Mouse (Mus musculus) embryonic stem cell, embryonic (primary cell): Measurements from ENCODE around the gene Wdr83.

ENCODE experiments used
- CTCF ChIA-PET, 4 experiments: fragments of 300-600 bp in 2 of 4; fragments of 350-600 bp in 2 of 4; sonication (Branson Sonifier 250); formaldehyde crosslinking; loops; one replicate each; lab custom pipeline; 2022; ENCODE audit warnings: inconsistent platforms in 2 of 4; lab: Charles Lee
- POLR2A ChIA-PET, 4 experiments: fragments of 300-600 bp in 2 of 4; fragments of 350-600 bp in 2 of 4; sonication (Branson Sonifier 250); formaldehyde crosslinking; loops; one replicate each; lab custom pipeline; 2022; ENCODE audit warnings: antibody characterized with exemption in 4 of 4, inconsistent platforms in 1 of 4; lab: Charles Lee

The Wdr83 gene

GRCm38 (mm10) chr8:85067982-85068381 lies 13.1 kb downstream of the Wdr83 start, which contains the start of gene Gm5741:
Gene Gm5741, minus strand, starts transcription at chr8:85067982.
- CTCF ChIA-PET, result no interaction called here
- POLR2A ChIA-PET, result interaction anchor here in 3 of 4 experiments (0.5 to 13.9 kb wide), 8 partner anchors 8 to 107 kb away, joined by 3 to 338 read pairs (median 4); partner anchors contain the start of genes Tnpo2 (in 2 of the 3), Fbxw9 (in 1 of the 3), Man2b1 (in 1 of the 3) and Trir (in 1 of the 3)

DNA sequence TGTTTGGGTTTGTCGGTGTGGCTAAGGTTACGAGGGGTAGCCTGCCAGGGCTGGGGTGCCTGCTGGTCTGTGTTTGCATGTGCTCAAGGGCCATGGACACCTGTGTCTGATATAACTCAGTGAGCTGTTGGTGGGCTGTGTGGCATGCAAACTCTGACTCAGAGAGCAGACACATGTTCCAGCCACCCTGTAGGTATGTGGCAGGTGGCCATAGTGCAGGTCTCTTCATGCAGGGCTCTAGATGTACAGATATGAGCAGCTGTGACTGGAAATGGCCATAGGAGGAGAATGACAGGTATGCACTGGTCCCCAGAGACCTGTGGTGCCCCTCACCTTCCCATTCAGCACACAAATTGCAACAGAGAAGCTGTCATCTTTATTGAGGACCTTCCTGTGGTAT lies 14.0 kb downstream of the Wdr83 start:
- ChIA-PET POLR2A (interaction anchor here in 2 of 4 experiments (1.0 to 13.9 kb wide), 7 partner anchors 10 to 106 kb away, joined by 3 to 338 read pairs (median 4); partner anchors contain the start of genes Tnpo2 (in 2 of the 2), Man2b1 (in 1 of the 2), Trir (in 1 of the 2) and Wdr83 (in 1 of the 2)), CTCF (no interaction called here)

DNA sequence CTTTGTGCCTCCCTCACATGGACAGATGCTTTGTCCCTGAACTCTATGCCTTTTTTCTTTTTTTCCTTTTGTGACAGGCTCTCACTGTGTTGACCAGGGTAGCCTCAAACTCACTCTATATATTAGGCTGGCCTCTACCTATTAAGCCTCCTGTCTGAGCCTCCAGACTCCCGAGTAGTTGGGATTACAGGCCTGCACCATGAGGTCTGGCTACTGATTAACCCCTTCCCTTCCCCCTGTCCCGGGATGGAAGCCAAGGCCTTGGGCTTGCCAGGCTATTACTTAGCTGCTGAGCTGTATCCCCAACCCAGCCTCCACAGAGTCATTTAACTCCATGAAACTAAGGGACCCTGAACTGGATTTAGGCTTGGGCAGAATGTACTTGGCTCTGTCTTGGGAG lies 15.9 kb downstream of the Wdr83 start:
- CTCF ChIA-PET, result no interaction called here
- POLR2A ChIA-PET, result interaction anchor here in 3 of 4 experiments (0.8 to 13.9 kb wide), 10 partner anchors 8 to 86 kb away, joined by 3 to 338 read pairs (median 6); partner anchors contain the start of genes Tnpo2 (in 2 of the 3), Dhps (in 1 of the 3), Man2b1 (in 1 of the 3) and Wdr83 (in 1 of the 3)

DNA sequence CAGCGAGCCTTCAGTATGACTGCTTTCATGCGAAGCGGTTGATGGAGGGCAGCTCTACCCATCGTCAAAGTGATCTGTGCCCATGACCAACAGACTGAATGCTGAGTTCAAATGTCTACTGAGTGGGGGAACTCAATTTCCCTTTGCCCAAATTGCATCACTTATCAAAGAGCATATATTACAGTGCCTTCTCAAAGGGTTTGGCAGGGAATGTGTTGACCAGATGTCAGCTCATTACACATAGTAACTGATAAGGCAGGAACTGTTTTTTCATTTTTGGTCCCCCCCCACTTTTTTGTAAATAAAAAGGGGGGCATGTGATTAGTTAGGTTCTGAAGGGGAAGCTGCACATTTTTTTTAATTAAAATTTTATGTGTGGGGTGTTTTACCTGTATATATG lies 18.5 kb downstream of the Wdr83 start:
- POLR2A ChIA-PET, result interaction anchor here (0.6 to 13.9 kb wide), 20 partner anchors 9 to 96 kb away, joined by 3 to 338 read pairs (median 6); partner anchors contain the start of genes Dhps (in 4 of the 4), Man2b1 (in 2 of the 4), Tnpo2 (in 2 of the 4) and Wdr83 (in 2 of the 4)
- CTCF ChIA-PET, result interaction anchor here in 2 of 4 experiments (0.7 to 1.9 kb wide), 4 partner anchors 9 to 51 kb away, joined by 3 to 12 read pairs (median 6); partner anchors contain the start of gene Dhps (in 2 of the 2)

DNA sequence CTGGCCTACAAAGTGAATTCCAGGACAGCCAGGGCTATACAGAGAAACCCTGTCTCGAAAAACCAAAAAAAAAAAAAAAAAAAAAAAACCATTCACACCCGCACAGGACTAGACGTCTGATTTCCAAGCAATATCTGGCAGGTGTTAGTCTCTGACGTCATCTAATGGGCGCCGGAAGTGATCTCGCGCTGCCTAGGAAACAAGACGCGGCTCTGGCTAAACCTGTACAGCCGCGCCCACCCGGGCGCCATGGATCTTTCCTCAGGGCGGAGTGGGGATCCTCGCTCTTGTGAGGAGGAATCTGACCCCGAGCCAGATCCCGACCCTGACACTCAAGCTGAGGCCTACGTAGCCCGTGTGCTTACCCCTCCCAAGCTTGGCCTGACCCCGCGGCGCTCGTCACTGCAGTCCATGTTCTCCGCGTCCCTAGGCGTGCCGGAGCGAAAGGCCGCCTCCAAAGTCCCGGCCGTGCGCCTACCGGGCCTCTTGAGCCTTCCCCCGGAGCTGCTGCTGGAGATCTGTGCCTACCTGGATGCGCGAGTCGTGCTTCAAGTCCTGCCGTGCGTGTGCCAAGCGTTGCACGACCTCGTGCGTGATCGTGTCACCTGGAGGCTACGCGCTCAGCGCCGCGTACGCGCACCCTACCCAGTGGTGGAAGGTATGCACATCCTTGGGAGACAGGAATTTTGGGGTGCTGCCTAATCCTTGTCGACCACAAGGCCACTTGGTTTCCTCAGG lies 21.1 kb downstream of the Wdr83 start, which contains the start of gene Fbxw9:
Gene Fbxw9, plus strand, starts transcription at position 177 of the 738 bp plus-strand sequence.
- POLR2A ChIA-PET, result interaction anchor here (0.5 to 13.9 kb wide), 44 partner anchors 8 to 1701 kb away, joined by 3 to 338 read pairs (median 5); partner anchors contain the start of genes Dhps (in 4 of the 4), Tnpo2 (in 4 of the 4), Man2b1 (in 3 of the 4) and Trir (in 3 of the 4)
- CTCF ChIA-PET, result interaction anchor here (0.6 to 1.7 kb wide), 9 partner anchors 12 to 336 kb away, joined by 3 to 12 read pairs (median 4); partner anchors contain the start of genes Tnpo2 (in 2 of the 4) and Dhps (in 1 of the 4)

GRCm38 (mm10) chr8:85057367-85057766 lies 23.7 kb downstream of the Wdr83 start:
- POLR2A ChIA-PET, result interaction anchor here (0.6 to 13.9 kb wide), 16 partner anchors 8 to 386 kb away, joined by 3 to 338 read pairs (median 4); partner anchors contain the start of genes Dhps (in 4 of the 4), Tnpo2 (in 2 of the 4), Wdr83 (in 1 of the 4) and Wdr83os (in 1 of the 4)
- CTCF ChIA-PET, result interaction anchor here in 1 of 4 experiments (1.3 kb wide), 1 partner anchor 19 kb away, joined by 4 read pairs; no protein-coding TSS in a partner anchor

DNA sequence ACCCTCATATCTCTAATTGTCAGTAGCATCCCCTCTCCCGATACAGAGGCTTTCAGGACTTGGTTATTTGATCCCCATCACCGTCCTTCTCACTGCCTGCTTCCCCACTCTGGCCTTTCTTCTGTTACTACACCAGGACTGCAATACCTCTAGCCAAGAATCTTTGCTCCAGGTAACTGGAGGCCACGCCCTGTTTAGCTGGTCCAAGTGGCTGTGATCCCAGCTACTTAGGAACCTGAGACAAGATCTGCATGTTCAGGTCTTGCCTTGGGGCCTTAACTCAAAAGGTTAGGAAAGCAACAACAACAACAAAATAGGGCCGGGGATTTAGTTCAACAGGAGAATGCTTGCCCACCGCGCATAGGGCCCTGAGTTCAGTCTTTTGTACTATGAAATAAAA lies 37.5 kb downstream of the Wdr83 start:
- ChIA-PET CTCF (interaction anchor here in 1 of 4 experiments (0.8 to 1.1 kb wide), 2 partner anchors 31 to 46 kb away, joined by 3 read pairs; no protein-coding TSS in a partner anchor), POLR2A (interaction anchor here in 3 of 4 experiments (0.5 to 21.3 kb wide), 14 partner anchors 8 to 32 kb away, joined by 3 to 488 read pairs (median 6); partner anchors contain the start of genes Dhps (in 3 of the 3), Fbxw9 (in 3 of the 3), Trir (in 2 of the 3) and Asna1 (in 1 of the 3))

GRCm38 (mm10) chr8:85037681-85038531 lies 43.2 kb downstream of the Wdr83 start:
- CTCF ChIA-PET, result interaction anchor here in 3 of 4 experiments (0.5 to 2.2 kb wide), 13 partner anchors 25 to 225 kb away, joined by 3 to 14 read pairs (median 4); partner anchors contain the start of genes Dhps (in 1 of the 3) and Hook2 (in 1 of the 3)
- POLR2A ChIA-PET, result interaction anchor here (0.6 to 21.3 kb wide), 100 partner anchors 8 to 1323 kb away, joined by 3 to 488 read pairs (median 7); partner anchors contain the start of genes Asna1 (in 4 of the 4), Dhps (in 4 of the 4), Trir (in 4 of the 4) and Fbxw9 (in 3 of the 4)

DNA sequence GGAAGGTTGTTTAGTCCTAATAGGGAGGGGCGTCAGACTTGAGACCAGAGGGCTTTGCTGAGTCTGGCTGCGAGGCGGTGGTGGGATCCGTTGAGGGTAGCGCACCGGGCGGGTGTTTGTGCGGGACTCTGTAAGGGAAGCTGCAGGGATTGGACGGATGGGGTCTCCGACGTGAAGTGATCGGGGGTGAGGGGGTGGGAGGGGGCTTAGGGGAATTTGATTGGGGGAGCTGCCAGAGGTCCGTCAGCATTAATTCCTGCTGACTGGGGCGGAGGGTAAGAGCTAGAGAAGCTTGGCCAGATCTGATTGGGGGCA lies 43.8 kb downstream of the Wdr83 start:
- ChIA-PET POLR2A (interaction anchor here (0.6 to 21.3 kb wide), 127 partner anchors 7 to 1581 kb away, joined by 3 to 488 read pairs (median 5); partner anchors contain the start of genes Asna1 (in 4 of the 4), Dhps (in 4 of the 4), Trir (in 4 of the 4) and Calr (in 3 of the 4)), CTCF (interaction anchor here (0.7 to 2.2 kb wide), 21 partner anchors 12 to 1872 kb away, joined by 3 to 14 read pairs (median 4); partner anchors contain the start of genes Fbxw9 (in 2 of the 4), Asna1 (in 1 of the 4), Dhps (in 1 of the 4) and Hook2 (in 1 of the 4))

DNA sequence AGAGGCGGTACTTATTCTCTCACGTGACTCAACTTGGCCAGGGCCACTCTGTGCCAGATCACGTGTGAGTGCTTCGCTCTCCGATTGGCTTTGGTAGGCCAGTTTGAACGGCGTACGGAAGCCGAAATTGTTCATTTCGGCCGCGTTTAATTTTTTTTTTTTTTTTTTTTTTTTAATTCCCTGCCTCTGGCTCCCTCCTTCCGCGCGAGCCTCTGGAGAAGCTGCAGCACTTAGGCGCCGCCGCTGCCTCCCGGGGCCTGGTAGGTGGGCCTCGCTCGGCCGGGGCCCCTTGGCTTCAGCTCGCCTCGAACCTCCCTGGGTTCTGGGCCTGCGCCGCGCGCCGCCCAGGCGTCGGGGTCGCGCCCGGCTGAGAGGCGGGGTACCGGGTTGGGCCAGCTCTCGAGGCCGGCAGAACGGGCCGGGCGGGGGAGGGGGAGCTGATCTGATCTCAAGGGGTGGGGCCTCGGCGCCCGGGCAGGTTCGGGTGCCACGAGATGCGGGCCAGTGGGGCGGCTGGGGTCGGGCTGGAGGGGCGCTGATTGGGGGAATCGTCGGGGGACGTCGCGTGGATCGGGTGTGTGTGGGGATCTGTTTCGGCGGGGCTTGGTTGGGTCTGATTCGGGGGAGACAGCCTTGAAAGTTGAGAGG lies 44.3 kb downstream of the Wdr83 start, which contains the start of gene Tnpo2:
Gene Tnpo2, plus strand, starts transcription at position 198 of the 648 bp plus-strand sequence.
- ChIA-PET CTCF (interaction anchor here (0.6 to 2.2 kb wide), 25 partner anchors 11 to 1872 kb away, joined by 3 to 14 read pairs (median 4); partner anchors contain the start of genes Fbxw9 (in 2 of the 4), Asna1 (in 1 of the 4), Farsa (in 1 of the 4) and Gcdh (in 1 of the 4)), POLR2A (interaction anchor here (0.6 to 21.3 kb wide), 141 partner anchors 8 to 1581 kb away, joined by 3 to 488 read pairs (median 5); partner anchors contain the start of genes Asna1 (in 4 of the 4), Dhps (in 4 of the 4), Trir (in 4 of the 4) and Calr (in 3 of the 4))

DNA sequence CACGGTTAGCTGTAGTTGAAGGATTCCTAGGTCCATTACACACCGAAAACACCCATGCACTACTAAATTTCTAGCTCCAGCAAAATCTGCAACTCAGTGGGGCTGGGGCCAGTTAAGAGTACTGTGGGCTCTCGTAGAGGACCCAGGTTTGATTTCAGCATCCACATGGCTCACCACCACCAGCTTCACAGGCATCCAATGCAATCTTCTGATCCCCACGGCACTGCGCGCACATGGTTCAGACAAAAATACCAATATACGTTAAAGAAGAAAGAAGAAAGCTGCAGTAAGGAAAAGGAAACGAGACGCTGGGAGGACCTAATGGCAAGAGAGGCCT lies 44.8 kb downstream of the Wdr83 start:
- ChIA-PET CTCF (interaction anchor here (0.6 to 2.2 kb wide), 15 partner anchors 11 to 179 kb away, joined by 3 to 14 read pairs (median 4); partner anchors contain the start of genes Asna1 (in 1 of the 4), Farsa (in 1 of the 4), Fbxw9 (in 1 of the 4) and Gcdh (in 1 of the 4)), POLR2A (interaction anchor here (0.5 to 21.3 kb wide), 101 partner anchors 8 to 1321 kb away, joined by 3 to 488 read pairs (median 7); partner anchors contain the start of genes Asna1 (in 4 of the 4), Dhps (in 4 of the 4), Calr (in 3 of the 4) and Farsa (in 3 of the 4))

DNA sequence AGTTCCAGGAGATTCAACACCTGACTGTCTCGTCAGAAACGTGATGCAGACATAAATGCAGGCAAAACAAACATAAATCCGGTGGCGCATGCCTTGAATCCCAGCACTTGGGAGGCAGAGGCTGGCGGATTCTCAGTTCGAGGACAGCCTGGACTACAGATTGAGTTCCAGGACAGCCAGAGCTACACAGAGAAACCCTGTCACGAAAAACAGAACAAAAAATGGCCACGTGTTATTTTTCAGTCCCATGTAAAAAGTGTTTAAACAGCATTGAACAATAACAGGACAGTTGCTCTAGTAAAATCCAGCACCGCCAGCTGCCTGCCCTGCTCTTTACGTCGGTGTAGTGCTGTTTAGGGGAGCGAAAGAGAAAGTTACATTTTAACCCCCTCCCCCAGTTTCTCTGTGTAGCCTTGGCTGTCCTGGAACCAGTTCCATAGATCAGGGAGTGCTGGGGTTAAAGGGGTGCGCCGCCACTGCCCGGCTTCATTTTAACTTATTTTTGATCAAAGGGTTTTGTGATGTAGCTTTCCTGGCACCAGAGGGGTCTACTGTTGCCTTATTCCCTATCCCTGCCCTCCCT lies 45.3 kb downstream of the Wdr83 start:
- POLR2A ChIA-PET, result interaction anchor here (0.5 to 21.3 kb wide), 73 partner anchors 7 to 515 kb away, joined by 3 to 488 read pairs (median 9); partner anchors contain the start of genes Asna1 (in 3 of the 4), Calr (in 3 of the 4), Dhps (in 3 of the 4) and Fbxw9 (in 3 of the 4)
- CTCF ChIA-PET, result interaction anchor here in 2 of 4 experiments (1.4 to 2.2 kb wide), 2 partner anchors 28 to 41 kb away, joined by 3 to 11 read pairs; no protein-coding TSS in a partner anchor

DNA sequence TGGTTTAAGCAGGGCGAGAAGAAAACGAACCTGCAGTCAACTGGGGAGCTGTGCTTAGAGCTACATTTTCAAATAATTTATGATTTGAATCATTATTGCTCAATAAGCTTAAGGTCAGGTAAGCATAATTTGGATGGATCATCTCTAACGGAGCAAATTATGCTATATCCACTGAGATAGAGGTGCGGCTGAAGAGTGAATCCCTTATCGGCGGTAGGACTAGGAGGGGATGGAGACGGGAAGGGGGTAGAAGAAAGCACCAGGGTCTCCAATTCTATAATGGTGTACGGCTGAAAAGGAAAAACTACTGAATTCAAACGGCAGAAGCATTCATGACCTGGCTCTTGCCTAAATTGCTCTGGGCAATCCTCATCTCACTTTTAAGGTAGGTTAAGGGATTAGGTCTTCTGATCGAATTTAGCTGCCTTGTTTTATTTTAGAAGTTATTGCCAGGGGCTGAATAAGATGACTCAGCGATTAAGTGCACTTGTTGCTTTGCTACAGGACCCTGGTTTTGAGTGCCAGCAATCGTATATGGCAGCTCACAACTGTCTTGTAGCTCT lies 45.9 kb downstream of the Wdr83 start:
- POLR2A ChIA-PET, result interaction anchor here (0.6 to 21.3 kb wide), 50 partner anchors 8 to 188 kb away, joined by 3 to 488 read pairs (median 12); partner anchors contain the start of genes Dhps (in 4 of the 4), Trir (in 4 of the 4), Asna1 (in 3 of the 4) and Gm5741 (in 3 of the 4)
- CTCF ChIA-PET, result interaction anchor here (0.5 to 1.4 kb wide), 5 partner anchors 11 to 458 kb away, joined by 3 to 7 read pairs (median 5); no protein-coding TSS in a partner anchor

- POLR2A ChIA-PET, result interaction anchor here (0.6 to 21.3 kb wide), 46 partner anchors 8 to 188 kb away, joined by 3 to 488 read pairs (median 6); partner anchors contain the start of genes Trir (in 4 of the 4), Asna1 (in 3 of the 4), Dhps (in 3 of the 4) and Gm5741 (in 3 of the 4)
- CTCF ChIA-PET, result interaction anchor here (0.5 to 1.4 kb wide), 6 partner anchors 11 to 459 kb away, joined by 3 to 7 read pairs (median 5); no protein-coding TSS in a partner anchor
Measured at GRCm38 (mm10) chr8:85034764-85035163, 46.3 kb downstream of the Wdr83 start.
